Mouse (Mus musculus) layer of hippocampus, postnatal 25 days (tissue): ENCODE data around the gene Ophn1. TPM values are rescaled to one million over a fixed set of nuclear protein-coding genes. Genes with fewer than 3 reads are reported as not detected.
A peak's percentile ranks its signal among the peaks of the same experiment; 100 is the strongest.

Experiments used
- DNase-seq, 2 experiments: peaks; one replicate each; pipeline ENCODE4 v3.0.0; 2022; ENCODE audit warnings: mixed read lengths in 2 of 2, low spot score in 1 of 2; ENCODE audit errors: extremely low spot score in 1 of 2
- total RNA-seq, 2 experiments: library from RNA; stranded (reverse); gene quantifications; 2 replicates each; pipeline ENCODE4 v1.2.3; 2021

Gene Ophn1
- total RNA-seq = 10 to 100 TPM; 37.9 to 39.3 TPM

GRCm38 (mm10) chrX:98890406-98891116 lies at the start of gene Ophn1:
Gene Ophn1, minus strand, starts transcription at chrX:98891025.
- peak; percentile 55 to 63 for DNase-seq

- DNase-seq = peak; percentile 79 to 92
These were observed 46.9 kb upstream of the Ophn1 start for GRCm38 (mm10) chrX:98937555-98938294.

- peak; percentile 95 for DNase-seq
These were observed 46.1 kb upstream of the Ophn1 start for GRCm38 (mm10) chrX:98936707-98937554.

GRCm38 (mm10) chrX:98936101-98936500 lies 45.3 kb upstream of the Ophn1 start, which contains the start of gene Yipf6:
Gene Yipf6, plus strand, starts transcription at chrX:98936316.
- no peak for DNase-seq

DNA sequence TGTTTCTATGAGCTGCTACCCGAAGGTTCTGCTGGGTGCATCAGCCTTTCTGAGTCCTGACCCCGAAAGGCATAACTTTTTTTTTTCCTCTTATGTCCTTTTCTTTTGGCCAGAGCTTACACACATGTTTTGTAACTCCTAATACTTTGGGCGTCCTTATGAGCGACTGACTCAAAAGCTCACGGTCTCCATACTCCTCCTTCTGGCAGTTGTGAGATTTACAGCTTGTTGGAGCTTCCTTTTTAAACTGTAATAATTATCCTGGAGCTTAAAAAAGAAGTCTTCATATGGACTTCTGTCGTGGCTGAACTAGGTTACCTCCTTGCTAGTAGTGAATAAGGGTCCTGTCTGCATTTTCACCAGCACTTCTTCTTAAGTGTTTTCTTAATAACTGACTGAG lies 28.6 kb upstream of the Ophn1 start:
- DNase-seq = peak in 1 of 2 experiments; percentile 9

GRCm38 (mm10) chrX:98908910-98909309 lies 18.1 kb upstream of the Ophn1 start:
- DNase-seq = no peak

- DNase-seq = no peak
These were observed 13.4 kb upstream of the Ophn1 start for GRCm38 (mm10) chrX:98904226-98904625.

DNA sequence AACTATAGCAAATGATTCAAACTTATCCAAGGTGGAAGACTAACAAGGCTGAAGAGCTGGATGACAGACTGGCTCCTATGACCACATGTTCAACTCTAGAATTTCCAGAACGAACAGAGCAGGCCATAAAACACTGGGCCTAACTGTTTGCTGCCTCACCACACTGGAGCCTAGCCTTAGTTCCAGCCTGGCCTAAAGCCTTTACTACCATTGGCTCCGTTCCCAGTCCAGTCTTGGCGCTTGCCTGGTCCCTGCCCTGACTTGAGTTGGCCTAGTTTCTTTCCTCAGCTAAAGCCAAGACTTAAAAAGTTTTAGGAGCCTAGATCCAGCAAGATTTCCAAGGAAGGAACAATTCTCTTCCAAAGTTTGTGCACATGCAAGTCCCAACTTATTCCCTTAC lies 7.5 kb upstream of the Ophn1 start:
- no peak for DNase-seq

DNA sequence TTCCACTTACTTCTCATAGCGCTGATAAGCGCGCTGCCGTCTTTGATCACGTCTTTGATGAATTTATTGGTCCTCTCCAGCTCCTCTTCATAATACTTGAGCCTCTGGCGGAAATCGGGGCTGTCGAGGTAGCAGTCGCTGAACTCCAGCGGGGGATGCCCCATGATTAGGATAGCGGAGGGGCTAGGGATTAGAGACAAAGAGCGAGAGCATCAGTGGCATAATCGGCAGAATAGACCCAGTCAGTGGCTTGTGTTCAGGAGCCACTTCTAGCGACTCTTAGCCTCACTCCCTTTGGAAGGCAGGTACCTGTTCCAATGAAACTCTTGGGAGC lies 786 bp downstream of the Ophn1 start:
- DNase-seq = no peak

GRCm38 (mm10) chrX:98881983-98882382 lies 8.8 kb downstream of the Ophn1 start:
- no peak for DNase-seq

DNA sequence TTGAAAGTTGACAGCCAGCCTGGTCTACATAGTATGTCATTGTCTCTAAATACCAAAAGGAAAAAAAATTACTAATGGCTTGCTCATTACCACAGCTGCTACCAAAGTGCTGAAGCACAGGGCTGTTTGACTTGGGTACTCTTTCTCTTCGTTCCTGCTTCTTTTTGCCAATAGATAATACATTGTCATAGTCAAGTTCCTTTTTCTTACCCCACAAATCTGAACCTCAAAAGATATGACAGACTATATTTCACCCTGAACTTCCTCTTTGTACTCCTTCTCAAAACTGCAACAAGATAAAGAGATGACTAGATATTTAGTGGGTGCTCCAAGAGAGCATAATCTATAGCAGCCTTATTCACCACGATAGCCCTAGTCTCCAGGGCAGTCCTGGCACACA lies 9.7 kb downstream of the Ophn1 start:
- no peak for DNase-seq

- no peak for DNase-seq
These were observed 10.5 kb downstream of the Ophn1 start for GRCm38 (mm10) chrX:98880314-98880713.

- DNase-seq = no peak
These were observed 15.7 kb downstream of the Ophn1 start for GRCm38 (mm10) chrX:98875144-98875543.

DNA sequence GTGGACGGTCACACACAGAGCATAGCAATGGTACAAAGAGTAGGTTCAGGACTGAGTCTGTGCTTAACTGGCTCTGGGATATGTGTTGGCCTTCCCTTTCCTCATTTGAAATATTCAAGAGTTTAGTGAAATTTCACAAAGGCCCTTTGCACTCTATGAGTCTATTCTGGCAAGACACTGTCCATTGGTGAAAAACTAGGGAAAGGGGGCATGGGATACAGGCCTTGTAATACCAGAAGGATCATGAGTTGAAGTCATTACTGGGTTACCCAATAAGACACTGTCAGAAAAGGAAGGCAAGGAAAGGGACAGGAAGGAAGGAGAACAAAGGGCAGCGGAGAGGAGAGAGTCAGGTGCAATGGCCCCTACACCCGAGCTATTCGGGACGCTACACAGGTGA lies 16.7 kb downstream of the Ophn1 start:
- no peak for DNase-seq

DNA sequence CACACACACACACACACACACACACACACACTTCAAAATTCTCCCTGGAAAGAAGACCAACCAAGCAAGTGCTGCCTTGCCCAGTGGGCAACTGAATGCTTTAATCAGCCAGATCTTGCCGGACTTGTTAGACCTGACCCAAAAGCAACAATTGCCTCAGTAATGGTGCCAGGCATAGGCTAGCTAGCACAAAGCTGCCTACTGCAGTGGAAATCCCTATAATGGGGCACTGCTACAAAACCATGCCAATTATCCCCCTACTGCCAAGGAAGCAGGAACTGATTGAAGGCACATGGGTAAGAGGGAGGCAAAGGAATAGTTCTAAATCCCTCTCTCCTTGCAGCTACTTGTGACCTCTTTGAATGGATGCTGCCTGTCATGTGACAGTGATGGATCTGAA lies 18.8 kb downstream of the Ophn1 start:
- DNase-seq = no peak

GRCm38 (mm10) chrX:98870541-98870940 lies 20.3 kb downstream of the Ophn1 start:
- DNase-seq = no peak

DNA sequence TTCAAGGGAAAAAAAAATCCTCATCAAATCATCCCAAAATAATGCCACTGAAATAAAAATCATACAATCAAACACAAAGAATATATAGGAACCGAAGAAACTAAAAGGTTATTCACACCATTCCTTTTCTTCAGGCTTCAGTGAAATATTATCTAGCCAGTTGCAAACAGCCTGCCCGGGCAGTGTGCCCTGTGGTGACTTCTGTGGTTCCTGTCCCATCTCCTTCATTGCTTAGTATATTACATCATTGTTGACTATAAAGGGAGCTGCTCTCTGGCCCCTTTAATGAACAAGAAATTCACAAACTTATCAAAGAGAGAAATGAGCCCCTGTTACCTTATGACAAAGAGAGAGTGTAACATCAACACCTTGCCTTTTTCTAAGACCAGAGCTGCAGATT lies 21.1 kb downstream of the Ophn1 start:
- no peak for DNase-seq

DNA sequence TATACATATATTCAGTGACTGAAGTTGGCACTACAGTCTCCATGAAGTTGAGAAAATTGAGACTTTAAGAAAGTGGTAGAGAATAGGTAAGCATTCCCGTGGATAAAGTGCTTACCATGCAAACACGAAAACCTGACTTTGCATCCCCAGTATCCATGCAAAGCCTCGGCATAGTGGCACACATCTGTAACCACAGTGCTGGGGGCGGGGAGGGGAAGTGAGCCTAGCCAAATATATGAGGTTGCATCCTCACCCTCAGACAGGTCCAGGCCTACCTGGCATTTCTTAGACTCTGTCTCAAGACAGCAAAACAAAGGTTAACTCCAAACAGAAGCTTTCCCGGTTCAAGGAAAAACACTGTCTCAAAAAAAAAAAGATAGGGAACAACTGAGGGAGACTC lies 21.7 kb downstream of the Ophn1 start:
- no peak for DNase-seq

DNA sequence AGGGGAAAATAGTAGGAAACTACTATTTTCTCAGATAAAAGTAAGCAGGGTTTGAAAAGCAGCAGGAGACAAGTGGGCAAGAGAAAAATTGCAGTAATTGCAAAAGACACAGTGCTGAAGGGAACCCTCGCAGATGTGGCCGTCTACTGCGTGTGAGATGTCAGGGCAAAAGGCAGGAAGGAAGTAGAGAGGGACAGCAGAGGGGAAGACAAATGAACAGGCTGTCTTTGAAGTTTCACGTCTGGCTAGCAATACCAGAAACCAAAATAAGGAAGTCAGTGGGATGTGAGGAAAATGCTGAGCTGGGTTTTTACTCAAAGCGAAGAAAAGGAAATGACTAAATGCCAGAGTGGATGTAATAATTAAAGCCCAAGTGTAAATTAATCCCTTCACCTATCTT lies 30.7 kb downstream of the Ophn1 start:
- no peak for DNase-seq

DNA sequence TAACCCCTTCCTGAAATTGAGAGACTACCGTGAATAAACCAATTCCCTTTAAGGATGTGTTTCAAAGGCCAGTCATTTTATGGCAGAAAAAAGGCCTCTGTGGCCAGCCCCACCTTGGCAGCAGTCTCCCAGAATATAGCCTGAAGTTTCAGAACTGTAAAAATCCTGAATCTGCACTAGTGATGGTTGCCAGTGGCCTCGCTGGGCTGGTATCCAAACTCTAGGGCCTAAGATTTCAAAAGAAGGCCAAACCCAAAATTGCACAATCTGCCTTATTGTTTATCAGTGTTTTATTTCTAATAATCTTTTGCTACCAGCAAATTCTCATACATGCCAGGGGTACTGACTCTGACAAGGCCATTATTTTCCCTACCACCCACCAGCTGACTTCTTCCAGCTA lies 34.8 kb downstream of the Ophn1 start:
- DNase-seq = no peak

DNA sequence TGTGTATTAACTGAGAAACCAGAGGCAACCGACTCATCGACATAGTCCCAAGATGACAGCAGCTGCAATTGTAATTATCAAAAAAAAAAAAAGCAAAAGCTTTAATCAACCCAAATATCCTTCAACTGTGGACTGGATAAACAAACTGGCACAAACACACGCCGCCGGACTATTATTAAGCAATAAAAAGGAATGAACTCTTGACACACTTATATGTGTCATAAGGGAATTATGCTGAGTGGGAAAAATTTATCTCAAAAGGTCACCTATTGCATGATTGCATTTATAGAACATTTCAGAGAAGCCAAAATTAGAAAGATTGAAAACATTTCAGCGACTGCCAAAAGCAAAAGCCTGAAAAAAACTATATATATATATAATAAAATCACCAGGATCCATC lies 40.0 kb downstream of the Ophn1 start:
- no peak for DNase-seq
